11 mouse cellular contexts compared by ENCODE assay signal in the genomic region with DNA sequence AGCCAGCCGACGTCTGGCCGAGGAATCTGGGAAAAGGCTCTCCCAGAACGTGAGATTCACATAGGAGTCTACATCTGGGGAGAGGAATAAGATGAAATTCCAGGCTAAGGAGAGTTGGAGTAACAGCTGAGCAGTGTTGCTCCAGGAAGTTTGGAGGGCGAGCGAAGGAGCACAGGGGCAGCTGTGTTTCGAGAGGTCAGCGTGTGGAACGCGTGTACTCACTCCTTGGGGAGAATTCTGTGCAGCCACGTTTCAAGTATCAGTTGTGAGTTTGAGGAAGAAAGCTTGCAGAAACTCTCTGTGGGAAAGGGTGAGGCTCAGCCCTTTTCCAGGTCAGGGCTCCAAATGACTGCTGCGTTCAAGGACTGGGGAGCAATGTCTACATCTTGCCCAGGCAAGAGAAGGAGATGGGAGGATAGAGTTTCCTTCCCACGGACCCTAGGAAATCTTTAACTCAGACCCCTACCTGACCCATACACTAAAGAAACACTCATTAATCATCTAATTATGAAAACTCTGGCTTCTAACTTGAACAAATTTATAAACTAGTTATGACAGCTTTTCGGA. TPM values are rescaled to one million over a fixed set of nuclear protein-coding genes. Genes with fewer than 3 reads are reported as not detected.
DNase-seq lines count a peak whose midpoint lies in the region; ATAC-seq and TF ChIP-seq lines count a peak whose summit lies in the region.
"Had no signal": no experiment of that assay in that cellular context is flagged by ENCODE, and none has a peak within 500 bp of the region (broad histone marks: within the 10 kb centered on the region; RNA-seq: fewer than 3 reads in every experiment).

No protein-coding gene starts in this region.

- peak overlapping the region; percentile 26; the same call in 1 of the 2 replicates for H3K4me3 ChIP-seq in E14TG2a.4 (replicated peaks; ENCODE audit: low read length)
- H3K4me3 ChIP-seq in heart, embryonic 16.5 days (ENCODE audit: low read length): no peak overlapping the region
- H3K4me3 ChIP-seq: forebrain, embryonic 13.5 days had no signal

- H3K27me3 ChIP-seq in E14TG2a.4 (ENCODE audit: insufficient read depth, low read length): no peaks in the 10 kb centered on the region
- H3K27me3 ChIP-seq in heart, embryonic 16.5 days (ENCODE audit: control insufficient read depth, insufficient read depth, low read length): no peaks in the 10 kb centered on the region
- H3K27me3 ChIP-seq: forebrain, embryonic 13.5 days had no signal

- peak overlapping the region; percentile 10; the same call in 1 of the 2 replicates for H3K27ac ChIP-seq in heart, embryonic 16.5 days (ENCODE audit: low read length)
- H3K27ac ChIP-seq: forebrain, embryonic 13.5 days had no signal

- H3K4me2 ChIP-seq in heart, embryonic 16.5 days (ENCODE audit: low read depth, low read length): no peak overlapping the region
- H3K4me2 ChIP-seq: forebrain, embryonic 13.5 days had no signal

- TF ChIP-seq CTCF in E14TG2a.4 (conservative IDR thresholded peaks at IDR 0.05; ENCODE audit: low read length): no peak

- peaks cover 12% of the 10 kb centered on the region for H3K9me3 ChIP-seq in E14TG2a.4 (ENCODE audit: low read length)
- no peaks in the 10 kb centered on the region for H3K9me3 ChIP-seq in heart, embryonic 16.5 days (replicated peaks; ENCODE audit: control insufficient read depth, low read length)
- H3K9me3 ChIP-seq: forebrain, embryonic 13.5 days had no signal

- DNase-seq in adrenal gland, postnatal 10 days: peak; percentile 19
- DNase-seq in adrenal gland, adult 18-20 months (ENCODE audit: low spot score in 2 of 2): no peak
- peak; percentile 53 for DNase-seq in kidney, postnatal 10 days
- no peak for DNase-seq in left cerebral cortex, adult 11 months (ENCODE audit: low spot score)
- no peak for DNase-seq in spleen, postnatal 14 days (ENCODE audit: low spot score in 2 of 2)
- DNase-seq in spleen, postnatal 10 days (ENCODE audit: low spot score in 2 of 2): no peak
- DNase-seq: cerebellum, adult 18-20 months; thymus, adult 18-20 months had no signal

- H3K36me3 ChIP-seq in E14TG2a.4 (ENCODE audit: insufficient read depth, low read length): no peaks in the 10 kb centered on the region
- no peaks in the 10 kb centered on the region for H3K36me3 ChIP-seq in heart, embryonic 16.5 days (ENCODE audit: control insufficient read depth, insufficient read depth)

- peaks cover 14% of the 10 kb centered on the region for H3K4me1 ChIP-seq in E14TG2a.4 (replicated peaks; ENCODE audit: low read depth, low read length)
- H3K4me1 ChIP-seq in heart, embryonic 16.5 days (ENCODE audit: control insufficient read depth, insufficient read depth, low read length): 0 out of 2 replicates have a peak, but pooled peaks cover 3% of the 10 kb centered on the region
- H3K4me1 ChIP-seq: forebrain, embryonic 13.5 days had no signal

- no peak for ATAC-seq in heart, embryonic 16.5 days (replicated peaks; ENCODE audit: extremely low read depth, insufficient read depth, low FRiP score)
- ATAC-seq: forebrain, embryonic 13.5 days had no signal

- 70% methylated on average over 14 of the region's 14 CpGs for WGBS in heart, embryonic 16.5 days

- no peak overlapping the region for H3K9ac ChIP-seq in heart, embryonic 16.5 days (ENCODE audit: low read length)
- H3K9ac ChIP-seq: forebrain, embryonic 13.5 days had no signal

RNA-seq across cellular contexts. Expression of a gene that starts 26.2 kb away (rescaled TPM):
- total RNA-seq in adrenal gland, postnatal 10 days (2021): 10 to 100 TPM; 39.4 to 41.3 TPM
- total RNA-seq in adrenal gland, adult 18-20 months (2021): 10 to 100 TPM; 28.3 to 29.1 TPM
- polyA plus RNA-seq in heart, embryonic 16.5 days (2015; fragmentation: Nextera tagmentation; extraction: Ambion mirVana): 44.9 and 52.4 TPM in 2 replicates

Comparison
In these comparisons a context has a peak if more than half of its experiments do, and no peak if none do; other contexts are left out.
1. DNase-seq: peak in adrenal gland, postnatal 10 days (single experiment) and kidney, postnatal 10 days (single experiment); none in adrenal gland, adult 18-20 months (0 of 2), left cerebral cortex, adult 11 months (single experiment), spleen, postnatal 14 days (0 of 2) and spleen, postnatal 10 days (0 of 2).